Mouse (Mus musculus): ENCODE results near the gene Parl. TPM values are rescaled to one million over a fixed set of nuclear protein-coding genes. Genes with fewer than 3 reads are reported as not detected.

The Parl gene
- polyA plus RNA-seq (2011; ENCODE audit: insufficient read depth, insufficient read length, low replicate concordance, missing spikeins) = 57.4 and 96.3 TPM in 2 replicates

DNA sequence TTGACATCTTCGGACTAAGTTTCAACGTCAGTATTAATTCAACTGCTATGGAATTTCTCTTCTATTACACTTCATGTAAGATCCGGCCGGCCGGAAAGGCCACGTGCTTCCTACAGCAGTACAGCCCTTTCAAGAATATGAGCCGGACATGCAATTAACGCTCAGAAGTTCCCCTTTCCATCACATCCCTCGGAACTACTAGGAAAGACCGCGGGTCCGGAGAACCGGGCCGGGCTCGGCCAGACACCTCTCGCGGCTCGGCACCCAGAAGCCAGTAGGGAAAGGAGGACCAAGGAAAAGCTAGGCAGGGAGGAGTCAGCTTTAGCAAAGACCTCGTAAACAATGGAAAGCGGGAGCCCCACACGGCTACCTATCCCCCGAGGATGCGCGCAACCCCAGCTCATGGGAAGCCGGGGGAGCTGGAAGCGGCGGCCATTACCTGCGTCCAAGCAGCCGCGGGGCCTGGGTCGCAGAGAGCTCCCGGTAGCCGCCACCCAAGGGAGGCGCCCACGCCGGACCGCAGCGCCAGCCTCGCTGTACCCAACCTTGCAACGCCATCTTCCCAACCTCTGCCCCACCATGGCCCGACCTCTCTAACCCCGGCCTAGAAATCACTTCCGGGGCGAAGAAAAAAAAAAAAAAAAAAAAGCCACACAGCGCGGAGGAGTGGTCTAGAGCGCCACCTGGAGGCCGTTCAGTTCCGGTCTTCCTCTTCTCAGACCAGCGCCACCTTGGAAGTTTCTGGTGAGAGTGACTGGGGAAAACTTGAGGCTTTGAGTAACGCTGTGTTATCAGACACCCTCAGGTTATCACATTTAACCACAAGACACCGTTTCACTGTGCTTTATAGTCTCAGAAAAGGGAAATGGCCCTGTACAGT lies at the start of gene Parl:
Gene Parl (minus strand): TSS at position 618 of the 880 bp plus-strand sequence.
- H3K4me3 ChIP-seq (replicated peaks; ENCODE audit: control insufficient read depth, low read depth, low read length) = peak within 1 kb of the TSS; percentile 76
- peak; percentile 25; the same call in 1 of the 2 replicates for TF ChIP-seq POLR2A (IDR thresholded peaks at IDR 0.05; ENCODE audit: borderline replicate concordance, control insufficient read depth, low read depth, low read length)
- TF ChIP-seq CTCF (IDR thresholded peaks at IDR 0.05; ENCODE audit: control insufficient read depth, insufficient read depth, low read length) = peak; percentile 87
- WGBS = under 1% methylated on average over 52 of the region's 52 CpGs
- no peaks in the 10 kb centered on the region; the same call in 1 of the 2 replicates for H3K4me1 ChIP-seq (ENCODE audit: control insufficient read depth, insufficient read depth, low read length)
- peak within 1 kb of the TSS; percentile 65 for H3K27ac ChIP-seq (ENCODE audit: control insufficient read depth, insufficient read depth, low read depth, low read length, poor library complexity)

DNA sequence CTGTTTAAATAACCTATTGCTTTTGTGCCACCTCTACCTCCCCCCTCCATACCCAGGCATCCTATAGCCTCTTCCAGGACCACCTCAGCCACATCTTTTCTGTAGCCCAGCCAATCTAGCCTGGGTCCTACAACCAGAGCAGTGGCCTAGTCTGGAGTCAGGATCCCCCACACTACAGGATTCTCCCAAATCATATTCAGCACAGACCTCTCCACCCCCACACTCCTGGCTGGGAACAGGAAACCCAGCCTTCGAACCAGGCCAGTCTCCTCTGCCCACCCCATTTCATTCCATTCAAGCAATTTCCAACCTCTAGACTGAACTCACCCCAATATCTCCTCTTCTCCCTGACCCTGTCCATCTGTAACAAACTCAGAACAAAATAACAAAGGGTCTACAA lies 43.3 kb upstream of the Parl start:
- 70% methylated on average over 1 of the region's 1 CpGs for WGBS
- Histone ChIP-seq H3K4me1 (ENCODE audit: control insufficient read depth, insufficient read depth, low read length) (no peaks in the 10 kb centered on the region), H3K4me3 (replicated peaks; ENCODE audit: control insufficient read depth, low read depth, low read length) (no peak overlapping the region), H3K27ac (ENCODE audit: control insufficient read depth, insufficient read depth, low read depth, low read length, poor library complexity) (no peak overlapping the region)
- no peak for TF ChIP-seq CTCF (IDR thresholded peaks at IDR 0.05; ENCODE audit: control insufficient read depth, insufficient read depth, low read length)

- TF ChIP-seq CTCF (IDR thresholded peaks at IDR 0.05; ENCODE audit: control insufficient read depth, insufficient read depth, low read length) (no peak), POLR2A (IDR thresholded peaks at IDR 0.05; ENCODE audit: borderline replicate concordance, control insufficient read depth, low read depth, low read length) (no peak)
- no peak overlapping the region for H3K4me3 ChIP-seq (replicated peaks; ENCODE audit: control insufficient read depth, low read depth, low read length)
- H3K4me1 ChIP-seq (ENCODE audit: control insufficient read depth, insufficient read depth, low read length) = no peaks in the 10 kb centered on the region
- WGBS = 96% methylated on average over 3 of the region's 3 CpGs
- H3K27ac ChIP-seq (ENCODE audit: control insufficient read depth, insufficient read depth, low read depth, low read length, poor library complexity) = no peak overlapping the region
Measured at GRCm38 (mm10) chr16:20338616-20339015, 36.4 kb upstream of the Parl start.

DNA sequence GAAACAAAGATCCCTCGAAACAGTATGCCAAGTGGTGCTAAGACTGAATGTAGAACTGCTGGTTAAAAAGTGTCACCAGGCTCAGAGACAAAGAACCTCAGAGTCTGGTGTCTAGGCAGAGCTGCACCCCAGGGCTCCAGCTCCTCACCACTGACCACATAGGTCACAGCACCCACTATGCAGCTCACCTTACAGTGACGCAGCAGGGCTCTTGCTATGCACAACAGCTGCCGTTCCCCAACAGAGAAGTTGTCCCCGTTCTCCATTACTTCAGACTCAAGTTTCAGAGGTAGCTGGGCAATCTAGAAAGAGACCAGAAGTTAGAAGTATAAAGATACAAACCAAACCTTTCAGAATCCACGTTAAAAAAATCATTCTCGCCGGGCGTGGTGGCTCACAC lies 32.7 kb upstream of the Parl start:
- Histone ChIP-seq H3K27ac (ENCODE audit: control insufficient read depth, insufficient read depth, low read depth, low read length, poor library complexity) (no peak overlapping the region), H3K4me3 (replicated peaks; ENCODE audit: control insufficient read depth, low read depth, low read length) (no peak overlapping the region), H3K4me1 (ENCODE audit: control insufficient read depth, insufficient read depth, low read length) (no peaks in the 10 kb centered on the region; the same call in 1 of the 2 replicates)
- WGBS = 88% methylated on average over 8 of the region's 8 CpGs
- no peak for TF ChIP-seq POLR2A (IDR thresholded peaks at IDR 0.05; ENCODE audit: borderline replicate concordance, control insufficient read depth, low read depth, low read length)
- TF ChIP-seq CTCF (IDR thresholded peaks at IDR 0.05; ENCODE audit: control insufficient read depth, insufficient read depth, low read length) = no peak

GRCm38 (mm10) chr16:20328306-20328705 lies 26.1 kb upstream of the Parl start:
- Histone ChIP-seq H3K4me3 (replicated peaks; ENCODE audit: control insufficient read depth, low read depth, low read length) (no peak overlapping the region), H3K4me1 (ENCODE audit: control insufficient read depth, insufficient read depth, low read length) (peaks cover 3% of the 10 kb centered on the region; the same call in 1 of the 2 replicates), H3K27ac (ENCODE audit: control insufficient read depth, insufficient read depth, low read depth, low read length, poor library complexity) (no peak overlapping the region)
- TF ChIP-seq POLR2A (IDR thresholded peaks at IDR 0.05; ENCODE audit: borderline replicate concordance, control insufficient read depth, low read depth, low read length) (no peak), CTCF (IDR thresholded peaks at IDR 0.05; ENCODE audit: control insufficient read depth, insufficient read depth, low read length) (no peak)
- 82% methylated on average over 5 of the region's 5 CpGs for WGBS

GRCm38 (mm10) chr16:20325286-20325685 lies 23.1 kb upstream of the Parl start, which contains the start of gene Cyp2ab1:
Gene Cyp2ab1, minus strand, starts transcription at chr16:20325404.
- Histone ChIP-seq H3K4me1 (ENCODE audit: control insufficient read depth, insufficient read depth, low read length) (peaks cover 3% of the 10 kb centered on the region; the same call in 1 of the 2 replicates), H3K27ac (ENCODE audit: control insufficient read depth, insufficient read depth, low read depth, low read length, poor library complexity) (peak within 1 kb of the TSS; percentile 68; the same call in 1 of the 2 replicates), H3K4me3 (replicated peaks; ENCODE audit: control insufficient read depth, low read depth, low read length) (peak within 1 kb of the TSS; percentile 17)
- WGBS = 37% methylated on average over 5 of the region's 5 CpGs
- TF ChIP-seq POLR2A (IDR thresholded peaks at IDR 0.05; ENCODE audit: borderline replicate concordance, control insufficient read depth, low read depth, low read length) (no peak), CTCF (IDR thresholded peaks at IDR 0.05; ENCODE audit: control insufficient read depth, insufficient read depth, low read length) (no peak)

DNA sequence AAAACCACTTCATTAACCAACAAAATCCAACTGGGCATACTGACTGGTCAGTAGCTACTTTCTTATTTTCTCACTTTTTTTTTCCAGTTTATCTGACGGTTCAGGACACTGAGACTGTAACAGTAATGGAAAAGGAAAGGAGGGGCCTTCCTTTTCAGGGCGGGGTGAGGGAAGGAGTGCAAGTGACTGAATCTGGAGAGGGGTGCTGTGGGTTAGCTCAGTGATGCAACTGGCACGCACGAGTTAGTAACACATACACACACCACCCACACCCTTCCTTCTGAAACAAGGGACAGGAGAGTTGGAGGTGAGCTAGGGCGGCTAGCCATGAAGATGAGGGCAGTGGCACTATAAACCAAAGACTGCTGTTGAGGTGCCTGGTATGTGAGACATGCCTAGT lies 21.7 kb upstream of the Parl start:
- peak overlapping the region; percentile 19 for H3K4me3 ChIP-seq (replicated peaks; ENCODE audit: control insufficient read depth, low read depth, low read length)
- H3K27ac ChIP-seq (ENCODE audit: control insufficient read depth, insufficient read depth, low read depth, low read length, poor library complexity) = no peak overlapping the region; the same call in 1 of the 2 replicates
- H3K4me1 ChIP-seq (ENCODE audit: control insufficient read depth, insufficient read depth, low read length) = peaks cover 3% of the 10 kb centered on the region; the same call in 1 of the 2 replicates
- WGBS = 35% methylated on average over 5 of the region's 5 CpGs
- no peak for TF ChIP-seq POLR2A (IDR thresholded peaks at IDR 0.05; ENCODE audit: borderline replicate concordance, control insufficient read depth, low read depth, low read length)
- TF ChIP-seq CTCF (IDR thresholded peaks at IDR 0.05; ENCODE audit: control insufficient read depth, insufficient read depth, low read length) = no peak

- H3K4me1 ChIP-seq (ENCODE audit: control insufficient read depth, insufficient read depth, low read length) = peaks cover 3% of the 10 kb centered on the region; the same call in 1 of the 2 replicates
- WGBS = 81% methylated on average over 4 of the region's 4 CpGs
- no peak overlapping the region for H3K4me3 ChIP-seq (replicated peaks; ENCODE audit: control insufficient read depth, low read depth, low read length)
- no peak overlapping the region for H3K27ac ChIP-seq (ENCODE audit: control insufficient read depth, insufficient read depth, low read depth, low read length, poor library complexity)
- TF ChIP-seq POLR2A (IDR thresholded peaks at IDR 0.05; ENCODE audit: borderline replicate concordance, control insufficient read depth, low read depth, low read length) (no peak), CTCF (IDR thresholded peaks at IDR 0.05; ENCODE audit: control insufficient read depth, insufficient read depth, low read length) (no peak)
Measured at GRCm38 (mm10) chr16:20322274-20322673, 20.1 kb upstream of the Parl start.
